Mouse (Mus musculus): Measurements from ENCODE around the gene Pigq.

DNA sequence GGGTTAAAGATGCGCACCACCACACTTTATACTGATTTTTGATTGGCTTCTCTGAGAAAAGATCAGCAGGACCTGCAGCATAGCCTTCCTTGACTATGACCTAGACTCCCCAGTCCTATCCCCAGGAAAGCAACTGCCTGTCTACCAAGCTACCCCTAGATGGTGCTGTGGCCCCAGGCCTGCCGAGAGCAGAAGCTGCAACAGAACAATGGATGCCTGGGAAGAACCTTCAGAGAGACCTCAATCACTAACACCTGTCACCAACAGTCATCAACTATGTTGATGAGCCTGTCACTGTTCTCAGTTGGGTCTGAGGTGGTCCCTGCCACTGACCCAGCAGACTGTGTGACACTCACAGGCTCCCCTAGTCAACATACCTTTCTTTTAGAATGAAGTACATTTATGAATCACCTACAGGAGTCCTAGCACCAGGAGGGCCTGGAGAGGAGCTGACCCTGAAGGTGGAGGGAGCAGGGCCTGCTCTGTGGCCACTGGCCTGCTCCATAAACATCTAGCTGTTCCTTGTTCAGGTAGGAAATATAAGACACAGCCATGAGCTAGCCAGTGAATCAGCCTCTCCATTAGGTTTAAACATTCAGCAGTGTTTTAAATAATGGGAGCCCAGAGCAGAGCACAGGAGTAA lies 50.6 kb downstream of the Pigq start:
- TF ChIP-seq POLR2A (IDR thresholded peaks at IDR 0.05; ENCODE audit: low read depth, low read length) (no peak), CTCF (conservative IDR thresholded peaks at IDR 0.05; ENCODE audit: insufficient read depth, insufficient read length, low read depth, low read length) (peak; percentile 99; the same call in 1 of the 2 replicates)

All from kidney, adult 2 months (tissue).